Mouse (Mus musculus) bone marrow, adult 2 months (tissue): ENCODE data around the gene Acp7.

ENCODE experiments used
- CTCF ChIP-seq: fragments of 200-500 bp; IDR thresholded peaks from 2 replicates; pipeline ENCODE4 v1.5.1; 2011; ENCODE audit warnings: low read length, control low read depth; ENCODE audit not compliant: control insufficient read depth, insufficient read depth
- POLR2A ChIP-seq: fragments of 200-500 bp; IDR thresholded peaks from 2 replicates; pipeline ENCODE4 v1.6.1; 2011; ENCODE audit warnings: low read depth, mild to moderate bottlenecking, control low read depth, low read length, borderline replicate concordance; ENCODE audit not compliant: control insufficient read depth

GRCm38 (mm10) chr7:28593206-28594111 lies 37.7 kb downstream of the Acp7 start:
- no peak for TF ChIP-seq CTCF
- TF ChIP-seq POLR2A = no peak
